Mouse (Mus musculus) forebrain, embryonic 11.5 days (tissue): ENCODE measurements around the gene Lyrm2. TPM values are rescaled to one million over a fixed set of nuclear protein-coding genes. Genes with fewer than 3 reads are reported as not detected.

Experiments
- ATAC-seq: fragments of 200-750 bp; cut with Nextera tagmentation; replicated peaks from 2 replicates; pipeline ENCODE4 v1.8.0; 2017; ENCODE audit warnings: moderate TSS enrichment; ENCODE audit not compliant: low FRiP score
- DNase-seq: peaks from one replicate; pipeline ENCODE4 v3.0.0-alpha.2; 2017; ENCODE audit warnings: low spot score
- H3K27ac ChIP-seq: fragments of 300-500 bp; sonication (generic); 2 replicates; pipeline ENCODE4 v1.5.1; 2014; ENCODE audit warnings: low read depth, low read length
- H3K27me3 ChIP-seq: fragments of 300-500 bp; sonication (generic); 2 replicates; pipeline ENCODE4 v1.6.1; 2014; ENCODE audit warnings: mild to moderate bottlenecking, low read length, mixed read lengths; ENCODE audit not compliant: control insufficient read depth, insufficient read depth
- H3K36me3 ChIP-seq: fragments of 300-500 bp; sonication (generic); 2 replicates; pipeline ENCODE4 v1.6.1; 2014; ENCODE audit warnings: mild to moderate bottlenecking, low read length, moderate library complexity, mixed read lengths; ENCODE audit not compliant: control insufficient read depth, insufficient read depth
- H3K4me1 ChIP-seq: fragments of 300-500 bp; sonication (generic); replicated peaks from 2 replicates; pipeline ENCODE4 v1.6.1; 2014; ENCODE audit warnings: low read length, mixed read lengths; ENCODE audit not compliant: control insufficient read depth, insufficient read depth
- H3K4me2 ChIP-seq: fragments of 300-500 bp; sonication (generic); 2 replicates; pipeline ENCODE4 v1.6.1; 2014; ENCODE audit warnings: low read depth, mild to moderate bottlenecking, low read length, moderate library complexity, mixed read lengths; ENCODE audit not compliant: severe bottlenecking
- H3K4me3 ChIP-seq: fragments of 300-500 bp; sonication (generic); 2 replicates; pipeline ENCODE4 v1.5.1; 2014; ENCODE audit warnings: low read depth, low read length
- H3K9ac ChIP-seq: fragments of 300-500 bp; sonication (generic); 2 replicates; pipeline ENCODE4 v1.6.1; 2014; ENCODE audit warnings: low read length
- H3K9me3 ChIP-seq: fragments of 300-500 bp; sonication (generic); 2 replicates; pipeline ENCODE4 v1.6.1; 2016; ENCODE audit warnings: low read length, mixed read lengths; ENCODE audit not compliant: control insufficient read depth
- WGBS: fragments of 180-500 bp; shearing (Covaris S2); extraction: QIAGEN DNeasy Blood & Tissue Kit; methylation state at CpG from one replicate; pipeline ENCODE4 v1.1.7; 2014; 5-methylcytosine and 5-hydroxymethylcytosine counted together
- polyA plus RNA-seq: library from polyadenylated mRNA; unstranded; fragments of >200 nt; fragmentation: Nextera tagmentation; extraction: Ambion mirVana; gene quantifications from 2 replicates; pipeline ENCODE4 v1.2.1, GENCODE M21; 2014

The Lyrm2 gene
- polyA plus RNA-seq, result 122 and 133 TPM in 2 replicates

GRCm38 (mm10) chr4:32799966-32800576 lies at the start of gene Lyrm2:
Gene Lyrm2, plus strand, starts transcription at chr4:32800253.
- Histone ChIP-seq H3K9ac (peak within 1 kb of the TSS; percentile 93), H3K27ac (peak within 1 kb of the TSS; percentile 98), H3K4me1 (0 out of 2 replicates have a peak, but pooled peaks cover 2% of the 10 kb centered on the region), H3K27me3 (no peaks in the 10 kb centered on the region), H3K9me3 (no peaks in the 10 kb centered on the region), H3K36me3 (no peaks in the 10 kb centered on the region), H3K4me2 (peak within 1 kb of the TSS; percentile 75), H3K4me3 (peak within 1 kb of the TSS; percentile 73)
- under 1% methylated on average over 53 of the region's 53 CpGs for WGBS
- ATAC-seq (peak; percentile 94), DNase-seq (peak; percentile 92)

GRCm38 (mm10) chr4:32750711-32751110 lies 49.3 kb upstream of the Lyrm2 start:
- no peak overlapping the region for H3K9ac ChIP-seq
- no peak overlapping the region for H3K27ac ChIP-seq
- no peaks in the 10 kb centered on the region for H3K27me3 ChIP-seq
- WGBS, result 83% methylated on average over 1 of the region's 1 CpGs
- peaks cover 8% of the 10 kb centered on the region; the same call in 1 of the 2 replicates for H3K36me3 ChIP-seq
- no peaks in the 10 kb centered on the region for H3K9me3 ChIP-seq
- ATAC-seq, result no peak
- H3K4me3 ChIP-seq, result no peak overlapping the region
- no peaks in the 10 kb centered on the region for H3K4me1 ChIP-seq
- DNase-seq, result no peak
- no peak overlapping the region for H3K4me2 ChIP-seq

- H3K27ac ChIP-seq, result no peak overlapping the region
- peaks cover 6% of the 10 kb centered on the region for H3K36me3 ChIP-seq
- ATAC-seq (no peak), DNase-seq (no peak)
- no peak overlapping the region for H3K4me3 ChIP-seq
- H3K9me3 ChIP-seq, result no peaks in the 10 kb centered on the region
- no peak overlapping the region for H3K4me2 ChIP-seq
- no peak overlapping the region for H3K9ac ChIP-seq
- no peaks in the 10 kb centered on the region for H3K27me3 ChIP-seq
- WGBS, result 94% methylated on average over 2 of the region's 2 CpGs
- H3K4me1 ChIP-seq, result no peaks in the 10 kb centered on the region
These were observed 42.6 kb upstream of the Lyrm2 start for GRCm38 (mm10) chr4:32757430-32757829.

GRCm38 (mm10) chr4:32767471-32767870 lies 32.6 kb upstream of the Lyrm2 start:
- H3K4me3 ChIP-seq, result no peak overlapping the region
- no peak overlapping the region for H3K27ac ChIP-seq
- H3K9me3 ChIP-seq, result no peaks in the 10 kb centered on the region
- H3K4me2 ChIP-seq, result no peak overlapping the region
- 80% methylated on average over 7 of the region's 7 CpGs for WGBS
- no peaks in the 10 kb centered on the region for H3K27me3 ChIP-seq
- no peak overlapping the region for H3K9ac ChIP-seq
- DNase-seq (no peak), ATAC-seq (no peak)
- H3K36me3 ChIP-seq, result peaks cover 10% of the 10 kb centered on the region
- no peaks in the 10 kb centered on the region for H3K4me1 ChIP-seq

GRCm38 (mm10) chr4:32768046-32768445 lies 32.0 kb upstream of the Lyrm2 start:
- DNase-seq (no peak), ATAC-seq (no peak)
- Histone ChIP-seq H3K4me1 (no peaks in the 10 kb centered on the region), H3K4me3 (no peak overlapping the region), H3K9ac (no peak overlapping the region), H3K4me2 (no peak overlapping the region), H3K27me3 (no peaks in the 10 kb centered on the region), H3K9me3 (no peaks in the 10 kb centered on the region), H3K27ac (no peak overlapping the region), H3K36me3 (peaks cover 14% of the 10 kb centered on the region)
- WGBS, result 97% methylated on average over 10 of the region's 10 CpGs

- H3K27me3 ChIP-seq, result no peaks in the 10 kb centered on the region
- no peak overlapping the region for H3K9ac ChIP-seq
- WGBS, result 95% methylated on average over 7 of the region's 7 CpGs
- DNase-seq (no peak), ATAC-seq (no peak)
- no peak overlapping the region for H3K4me3 ChIP-seq
- H3K27ac ChIP-seq, result no peak overlapping the region
- H3K36me3 ChIP-seq, result peaks cover 21% of the 10 kb centered on the region
- no peak overlapping the region for H3K4me2 ChIP-seq
- H3K4me1 ChIP-seq, result no peaks in the 10 kb centered on the region
- no peaks in the 10 kb centered on the region for H3K9me3 ChIP-seq
These were observed 29.7 kb upstream of the Lyrm2 start for GRCm38 (mm10) chr4:32770284-32770810.

GRCm38 (mm10) chr4:32779996-32780395 lies 20.1 kb upstream of the Lyrm2 start:
- no peak for ATAC-seq
- H3K9ac ChIP-seq, result no peak overlapping the region
- no peak for DNase-seq
- H3K9me3 ChIP-seq, result no peaks in the 10 kb centered on the region
- no peak overlapping the region for H3K4me2 ChIP-seq
- no peak overlapping the region for H3K4me3 ChIP-seq
- H3K27me3 ChIP-seq, result no peaks in the 10 kb centered on the region
- H3K4me1 ChIP-seq, result no peaks in the 10 kb centered on the region
- WGBS, result 99% methylated on average over 4 of the region's 4 CpGs
- no peaks in the 10 kb centered on the region; the same call in 1 of the 2 replicates for H3K36me3 ChIP-seq
- H3K27ac ChIP-seq, result no peak overlapping the region

GRCm38 (mm10) chr4:32787110-32787509 lies 12.9 kb upstream of the Lyrm2 start:
- DNase-seq (no peak), ATAC-seq (no peak)
- no peak overlapping the region for H3K9ac ChIP-seq
- no peak overlapping the region for H3K4me3 ChIP-seq
- H3K36me3 ChIP-seq, result no peaks in the 10 kb centered on the region
- H3K4me1 ChIP-seq, result no peaks in the 10 kb centered on the region
- no peak overlapping the region for H3K4me2 ChIP-seq
- H3K27me3 ChIP-seq, result no peaks in the 10 kb centered on the region
- no peak overlapping the region for H3K27ac ChIP-seq
- no peaks in the 10 kb centered on the region for H3K9me3 ChIP-seq
- WGBS, result 93% methylated on average over 1 of the region's 1 CpGs

- Histone ChIP-seq H3K9me3 (no peaks in the 10 kb centered on the region), H3K4me1 (no peaks in the 10 kb centered on the region), H3K27me3 (no peaks in the 10 kb centered on the region), H3K9ac (no peak overlapping the region), H3K27ac (no peak overlapping the region), H3K4me2 (no peak overlapping the region), H3K4me3 (no peak overlapping the region), H3K36me3 (no peaks in the 10 kb centered on the region)
- ATAC-seq (no peak), DNase-seq (no peak)
- WGBS, result 84% methylated on average over 4 of the region's 4 CpGs
These were observed 11.0 kb upstream of the Lyrm2 start for GRCm38 (mm10) chr4:32789020-32789419.
